Mouse (Mus musculus): Measurements from ENCODE around the gene Hck.
A peak's percentile ranks its signal among the peaks of the same experiment; 100 is the strongest.

DNA sequence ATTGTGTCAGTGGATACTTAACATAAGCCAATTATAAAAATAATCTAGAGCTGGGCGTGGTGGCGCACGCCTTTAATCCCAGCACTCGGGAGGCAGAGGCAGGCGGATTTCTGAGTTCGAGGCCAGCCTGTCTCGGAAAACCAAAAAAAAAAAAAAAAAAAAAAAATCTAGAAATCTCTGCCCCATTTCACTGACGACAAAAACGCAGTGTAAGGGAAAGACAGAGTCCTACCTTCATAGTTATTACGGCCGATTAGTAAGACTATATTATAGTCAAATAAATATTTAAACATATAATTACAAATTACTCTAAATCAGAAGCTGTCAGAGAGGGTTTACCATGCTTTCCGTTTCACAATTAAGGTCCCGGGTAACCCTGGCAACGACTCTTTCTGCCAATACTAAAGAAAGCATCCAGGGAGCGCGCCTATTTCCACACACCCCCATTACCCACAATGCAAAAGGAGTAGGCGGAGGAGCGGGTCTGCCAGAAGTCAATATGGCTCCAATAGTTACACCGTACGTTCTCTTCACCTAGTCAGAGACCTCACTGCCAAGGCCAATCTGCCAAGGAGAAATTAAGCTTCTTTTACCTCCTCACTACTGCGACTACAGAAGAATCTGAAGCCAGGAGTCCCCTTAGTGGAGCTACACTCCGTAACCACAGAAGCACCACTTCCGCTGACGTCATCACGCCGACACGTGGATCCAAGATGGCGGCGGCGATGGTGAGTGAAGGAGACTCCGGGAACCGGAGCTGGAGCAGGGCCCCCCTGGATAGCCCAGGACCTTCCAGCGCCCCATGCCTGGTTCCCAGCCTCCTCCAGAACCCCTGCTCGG lies 52.8 kb downstream of the Hck start, which contains the start of gene Tm9sf4:
- peak; percentile 73 for TF ChIP-seq POLR2A (IDR thresholded peaks at IDR 0.05; ENCODE audit: low read depth, low read length)
- TF ChIP-seq CTCF (IDR thresholded peaks at IDR 0.05; ENCODE audit: extremely low read depth, insufficient read depth, insufficient read length, insufficient replicate concordance) = no peak

All from spleen, adult 2 months (tissue).